Mouse (Mus musculus) embryonic stem cell, embryonic (primary cell): ENCODE data around the gene Bod1.

Source experiments
- CTCF ChIA-PET, 4 experiments: fragments of 300-600 bp in 2 of 4; fragments of 350-600 bp in 2 of 4; sonication (Branson Sonifier 250); formaldehyde crosslinking; loops; one replicate each; lab custom pipeline; 2022; ENCODE audit warnings: inconsistent platforms in 2 of 4; lab: Charles Lee
- POLR2A ChIA-PET, 4 experiments: fragments of 300-600 bp in 2 of 4; fragments of 350-600 bp in 2 of 4; sonication (Branson Sonifier 250); formaldehyde crosslinking; loops; one replicate each; lab custom pipeline; 2022; ENCODE audit warnings: antibody characterized with exemption in 4 of 4, inconsistent platforms in 1 of 4; lab: Charles Lee

Gene Bod1

GRCm38 (mm10) chr11:31671354-31672169 lies at the start of gene Bod1:
Gene Bod1, minus strand, starts transcription at chr11:31671885.
- POLR2A ChIA-PET, result interaction anchor here in 3 of 4 experiments (0.6 to 4.4 kb wide), 26 partner anchors 10 to 740 kb away, joined by 3 to 19 read pairs (median 4); partner anchors contain the start of gene Snrnp25 (in 1 of the 3)
- CTCF ChIA-PET, result interaction anchor here in 2 of 4 experiments (0.6 to 1.7 kb wide), 3 partner anchors 33 to 649 kb away, joined by 3 to 5 read pairs (median 3); no protein-coding TSS in a partner anchor

- POLR2A ChIA-PET, result interaction anchor here in 1 of 4 experiments (1.0 kb wide), 1 partner anchor 13 kb away, joined by 5 read pairs; no protein-coding TSS in a partner anchor
- CTCF ChIA-PET, result no interaction called here
Observed at GRCm38 (mm10) chr11:31719090-31719489, 47.4 kb upstream of the Bod1 start.

GRCm38 (mm10) chr11:31717926-31718735 lies 46.4 kb upstream of the Bod1 start:
- ChIA-PET CTCF (interaction anchor here in 1 of 4 experiments (0.5 kb wide), 1 partner anchor 444 kb away, joined by 3 read pairs; no protein-coding TSS in a partner anchor), POLR2A (no interaction called here)

- ChIA-PET POLR2A (interaction anchor here in 2 of 4 experiments (0.5 to 0.6 kb wide), 2 partner anchors 27 to 366 kb away, joined by 3 read pairs; no protein-coding TSS in a partner anchor), CTCF (interaction anchor here in 2 of 4 experiments (0.7 to 1.7 kb wide), 3 partner anchors 11 to 608 kb away, joined by 3 to 4 read pairs (median 3); no protein-coding TSS in a partner anchor)
Observed at GRCm38 (mm10) chr11:31713641-31714121, 42.0 kb upstream of the Bod1 start.

- ChIA-PET POLR2A (interaction anchor here in 3 of 4 experiments (0.6 to 1.7 kb wide), 4 partner anchors 27 to 157 kb away, joined by 3 to 6 read pairs (median 3); no protein-coding TSS in a partner anchor), CTCF (interaction anchor here in 3 of 4 experiments (0.6 to 1.7 kb wide), 4 partner anchors 11 to 576 kb away, joined by 3 to 4 read pairs (median 3); no protein-coding TSS in a partner anchor)
Observed at GRCm38 (mm10) chr11:31713116-31713515, 41.4 kb upstream of the Bod1 start.

- POLR2A ChIA-PET, result no interaction called here
- CTCF ChIA-PET, result no interaction called here
Observed at GRCm38 (mm10) chr11:31707771-31708170, 36.1 kb upstream of the Bod1 start.

- POLR2A ChIA-PET, result interaction anchor here in 1 of 4 experiments (0.5 kb wide), 1 partner anchor 33 kb away, joined by 3 read pairs; no protein-coding TSS in a partner anchor
- CTCF ChIA-PET, result no interaction called here
Observed at GRCm38 (mm10) chr11:31703173-31703572, 31.5 kb upstream of the Bod1 start.

GRCm38 (mm10) chr11:31701901-31702300 lies 30.2 kb upstream of the Bod1 start:
- ChIA-PET CTCF (interaction anchor here in 1 of 4 experiments (0.7 kb wide), 1 partner anchor 11 kb away, joined by 3 read pairs; no protein-coding TSS in a partner anchor), POLR2A (interaction anchor here in 2 of 4 experiments (1.0 to 1.3 kb wide), 2 partner anchors 169 kb away, joined by 3 to 4 read pairs; no protein-coding TSS in a partner anchor)

GRCm38 (mm10) chr11:31699502-31699901 lies 27.8 kb upstream of the Bod1 start:
- ChIA-PET CTCF (interaction anchor here in 1 of 4 experiments (1.7 kb wide), 1 partner anchor 61 kb away, joined by 3 read pairs; no protein-coding TSS in a partner anchor), POLR2A (interaction anchor here in 2 of 4 experiments (0.6 to 1.6 kb wide), 7 partner anchors 9 to 250 kb away, joined by 3 to 6 read pairs (median 3); no protein-coding TSS in a partner anchor)

- CTCF ChIA-PET, result interaction anchor here in 2 of 4 experiments (1.0 to 1.1 kb wide), 2 partner anchors 254 kb away, joined by 3 to 6 read pairs; no protein-coding TSS in a partner anchor
- POLR2A ChIA-PET, result no interaction called here
Observed at GRCm38 (mm10) chr11:31694801-31695200, 23.1 kb upstream of the Bod1 start.

- ChIA-PET POLR2A (interaction anchor here in 1 of 4 experiments (0.9 kb wide), 1 partner anchor 12 kb away, joined by 3 read pairs; no protein-coding TSS in a partner anchor), CTCF (interaction anchor here in 2 of 4 experiments (0.5 to 0.6 kb wide), 3 partner anchors 15 to 598 kb away, joined by 3 to 9 read pairs (median 4); no protein-coding TSS in a partner anchor)
Observed at GRCm38 (mm10) chr11:31694109-31694508, 22.4 kb upstream of the Bod1 start.

- CTCF ChIA-PET, result no interaction called here
- POLR2A ChIA-PET, result interaction anchor here in 1 of 4 experiments (0.9 kb wide), 1 partner anchor 11 kb away, joined by 3 read pairs; no protein-coding TSS in a partner anchor
Observed at GRCm38 (mm10) chr11:31693322-31693721, 21.6 kb upstream of the Bod1 start.

- ChIA-PET POLR2A (interaction anchor here in 1 of 4 experiments (1.2 to 2.4 kb wide), 2 partner anchors 55 to 181 kb away, joined by 4 to 6 read pairs; no protein-coding TSS in a partner anchor), CTCF (interaction anchor here in 1 of 4 experiments (1.0 kb wide), 1 partner anchor 261 kb away, joined by 3 read pairs; no protein-coding TSS in a partner anchor)
Observed at GRCm38 (mm10) chr11:31688956-31689355, 17.3 kb upstream of the Bod1 start.

- POLR2A ChIA-PET, result interaction anchor here in 2 of 4 experiments (1.3 to 1.4 kb wide), 2 partner anchors 13 to 21 kb away, joined by 4 read pairs; partner anchors contain the start of gene Bod1 (in 1 of the 2)
- CTCF ChIA-PET, result interaction anchor here in 1 of 4 experiments (0.6 kb wide), 1 partner anchor 134 kb away, joined by 4 read pairs; no protein-coding TSS in a partner anchor
Observed at GRCm38 (mm10) chr11:31684913-31685567, 13.4 kb upstream of the Bod1 start.

GRCm38 (mm10) chr11:31684126-31684525 lies 12.4 kb upstream of the Bod1 start:
- POLR2A ChIA-PET, result no interaction called here
- CTCF ChIA-PET, result no interaction called here

- POLR2A ChIA-PET, result interaction anchor here in 3 of 4 experiments (0.9 to 3.5 kb wide), 14 partner anchors 8 to 465 kb away, joined by 3 to 10 read pairs (median 4); partner anchors contain the start of gene Bod1 (in 1 of the 3)
- CTCF ChIA-PET, result interaction anchor here in 3 of 4 experiments (0.7 to 5.5 kb wide), 5 partner anchors 147 to 794 kb away, joined by 3 to 25 read pairs (median 4); no protein-coding TSS in a partner anchor
Observed at GRCm38 (mm10) chr11:31679840-31680381, 8.2 kb upstream of the Bod1 start.
